Mouse (Mus musculus) midbrain, embryonic 11.5 days (tissue): ENCODE measurements around the gene Srl. TPM values are rescaled to one million over a fixed set of nuclear protein-coding genes. Genes with fewer than 3 reads are reported as not detected.

ENCODE experiments used
- ATAC-seq: fragments of 200-750 bp; cut with Nextera tagmentation; 2 replicates; pipeline ENCODE4 v1.8.0; 2017; ENCODE audit warnings: moderate TSS enrichment, moderate library complexity; ENCODE audit not compliant: low FRiP score
- DNase-seq: peaks from one replicate; pipeline ENCODE4 v3.0.0; 2015; ENCODE audit warnings: low spot score; ENCODE audit errors: missing footprints
- H3K27ac ChIP-seq: fragments of 300-500 bp; sonication (generic); 2 replicates; pipeline ENCODE4 v1.5.1; 2014; ENCODE audit warnings: low read depth, low read length
- H3K27me3 ChIP-seq: fragments of 300-500 bp; sonication (generic); 2 replicates; pipeline ENCODE4 v1.6.1; 2014; ENCODE audit warnings: mild to moderate bottlenecking, low read length, moderate library complexity, mixed read lengths; ENCODE audit not compliant: control insufficient read depth, insufficient read depth
- H3K36me3 ChIP-seq: fragments of 300-500 bp; sonication (generic); 2 replicates; pipeline ENCODE4 v1.6.1; 2014; ENCODE audit warnings: mild to moderate bottlenecking, low read length, moderate library complexity, mixed read lengths; ENCODE audit not compliant: control insufficient read depth, insufficient read depth
- H3K4me1 ChIP-seq: fragments of 300-500 bp; sonication (generic); 2 replicates; pipeline ENCODE4 v1.6.1; 2014; ENCODE audit warnings: low read length; ENCODE audit not compliant: control insufficient read depth, insufficient read depth
- H3K4me2 ChIP-seq: fragments of 300-500 bp; sonication (generic); 2 replicates; pipeline ENCODE4 v1.6.1; 2014; ENCODE audit warnings: mild to moderate bottlenecking, moderate library complexity
- H3K4me3 ChIP-seq: fragments of 300-500 bp; sonication (generic); 2 replicates; pipeline ENCODE4 v1.5.1; 2014; ENCODE audit warnings: low read depth, low read length
- H3K9ac ChIP-seq: fragments of 300-500 bp; sonication (generic); 2 replicates; pipeline ENCODE4 v1.6.1; 2014; ENCODE audit warnings: low read length
- H3K9me3 ChIP-seq: fragments of 300-500 bp; sonication (generic); 2 replicates; pipeline ENCODE4 v1.6.1; 2016; ENCODE audit warnings: low read length; ENCODE audit not compliant: control insufficient read depth
- WGBS: fragments of 180-500 bp; shearing (Covaris S2); extraction: QIAGEN DNeasy Blood & Tissue Kit; methylation state at CpG from one replicate; pipeline ENCODE4 v1.1.7; 2014; 5-methylcytosine and 5-hydroxymethylcytosine counted together
- polyA plus RNA-seq: library from polyadenylated mRNA; unstranded; fragments of >200 nt; fragmentation: Nextera tagmentation; extraction: Ambion mirVana; gene quantifications from 2 replicates; pipeline ENCODE4 v1.2.1, GENCODE M21; 2014

Gene Srl
- polyA plus RNA-seq, 1 experiment from 2014 or later, result 20.0 TPM

DNA sequence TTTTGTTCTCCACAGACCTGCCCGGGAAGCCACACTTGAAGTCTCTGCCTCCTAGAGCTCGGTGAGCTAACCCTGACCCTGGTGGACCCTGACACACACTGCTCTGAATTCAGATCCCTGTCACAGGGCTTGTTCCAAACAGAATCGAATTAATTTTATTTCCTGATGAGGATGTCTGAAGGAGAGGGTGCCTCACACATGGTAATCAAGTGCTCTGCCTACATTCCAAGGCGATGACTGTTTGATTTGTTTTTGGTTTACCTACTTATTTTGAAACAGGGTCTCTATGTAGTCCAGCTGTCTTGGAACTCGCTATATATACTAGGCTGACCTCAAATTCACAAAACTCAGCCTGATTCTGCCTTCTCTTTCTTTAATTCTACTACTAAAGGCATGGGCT lies 68.4 kb downstream of the Srl start:
- no peaks in the 10 kb centered on the region for H3K9me3 ChIP-seq
- H3K36me3 ChIP-seq, result no peaks in the 10 kb centered on the region
- no peak for ATAC-seq
- no peak overlapping the region for H3K27ac ChIP-seq
- no peak overlapping the region for H3K4me2 ChIP-seq
- H3K4me3 ChIP-seq, result no peak overlapping the region
- no peak for DNase-seq
- 69% methylated on average over 5 of the region's 5 CpGs for WGBS
- no peaks in the 10 kb centered on the region for H3K4me1 ChIP-seq
- H3K9ac ChIP-seq, result no peak overlapping the region
- H3K27me3 ChIP-seq, result no peaks in the 10 kb centered on the region

DNA sequence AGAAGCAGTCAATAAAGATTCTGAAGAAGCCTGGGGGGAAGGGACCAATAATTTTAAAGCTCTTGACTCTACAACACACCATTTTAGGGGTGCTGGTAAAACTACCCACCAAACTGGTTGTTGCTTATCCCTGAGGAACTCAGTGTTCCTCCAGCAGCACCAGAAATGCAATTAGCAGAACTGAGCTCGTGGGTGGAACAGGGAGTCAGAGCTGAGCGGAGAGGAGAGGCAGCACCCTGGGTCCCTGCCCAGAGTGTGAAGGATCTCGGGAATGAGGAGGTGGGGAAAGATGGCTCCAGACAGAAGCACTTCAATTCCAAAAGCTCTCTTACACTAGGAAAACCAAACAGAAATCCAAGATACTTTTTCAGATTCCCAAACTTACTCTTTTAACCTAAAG lies 68.9 kb downstream of the Srl start:
- Histone ChIP-seq H3K36me3 (no peaks in the 10 kb centered on the region), H3K9me3 (no peaks in the 10 kb centered on the region), H3K4me1 (no peaks in the 10 kb centered on the region), H3K27ac (no peak overlapping the region), H3K27me3 (no peaks in the 10 kb centered on the region), H3K9ac (no peak overlapping the region), H3K4me3 (no peak overlapping the region), H3K4me2 (no peak overlapping the region)
- 64% methylated on average over 3 of the region's 3 CpGs for WGBS
- ATAC-seq (no peak), DNase-seq (no peak)

DNA sequence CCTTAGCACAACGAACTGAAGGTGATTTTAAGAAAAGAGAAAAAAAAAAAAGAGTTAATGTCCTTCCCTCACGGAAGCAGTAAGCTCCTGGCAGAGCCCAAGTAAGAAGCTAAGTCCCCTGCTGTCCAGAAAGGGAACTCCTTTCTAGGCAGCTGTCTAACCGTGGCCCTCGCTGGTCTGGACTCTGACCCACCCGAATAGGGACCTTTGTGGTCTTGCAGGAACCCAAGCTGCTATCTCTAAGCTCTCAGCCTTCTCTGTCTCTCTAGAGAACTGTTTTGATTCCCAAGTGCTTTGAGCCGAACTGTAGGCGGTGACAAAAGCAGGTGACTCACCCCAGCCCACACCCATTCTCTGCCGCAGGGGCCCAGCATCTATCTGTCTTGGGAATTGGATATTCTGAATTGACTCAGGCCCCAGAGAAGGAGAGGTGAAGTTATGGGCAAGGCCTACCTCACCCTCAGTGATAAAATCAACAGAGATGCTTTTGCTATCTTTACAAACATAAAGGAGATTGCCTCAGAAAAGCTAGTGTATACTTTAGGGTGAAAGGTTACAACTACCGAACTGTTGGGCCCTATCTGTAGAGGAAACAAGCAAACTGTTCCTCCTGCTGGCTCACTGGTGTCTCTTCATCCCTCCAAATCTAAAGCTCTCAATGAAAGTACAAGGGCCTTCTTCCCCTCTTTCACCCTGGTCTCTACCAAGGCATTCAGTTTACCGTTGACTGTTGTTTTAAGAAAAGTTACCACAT lies 71.8 kb downstream of the Srl start:
- ATAC-seq (no peak), DNase-seq (no peak)
- H3K9me3 ChIP-seq, result no peaks in the 10 kb centered on the region
- H3K9ac ChIP-seq, result no peak overlapping the region
- no peaks in the 10 kb centered on the region for H3K27me3 ChIP-seq
- no peak overlapping the region for H3K27ac ChIP-seq
- no peaks in the 10 kb centered on the region for H3K36me3 ChIP-seq
- no peak overlapping the region for H3K4me3 ChIP-seq
- H3K4me2 ChIP-seq, result no peak overlapping the region
- WGBS, result 69% methylated on average over 10 of the region's 10 CpGs
- no peaks in the 10 kb centered on the region for H3K4me1 ChIP-seq

DNA sequence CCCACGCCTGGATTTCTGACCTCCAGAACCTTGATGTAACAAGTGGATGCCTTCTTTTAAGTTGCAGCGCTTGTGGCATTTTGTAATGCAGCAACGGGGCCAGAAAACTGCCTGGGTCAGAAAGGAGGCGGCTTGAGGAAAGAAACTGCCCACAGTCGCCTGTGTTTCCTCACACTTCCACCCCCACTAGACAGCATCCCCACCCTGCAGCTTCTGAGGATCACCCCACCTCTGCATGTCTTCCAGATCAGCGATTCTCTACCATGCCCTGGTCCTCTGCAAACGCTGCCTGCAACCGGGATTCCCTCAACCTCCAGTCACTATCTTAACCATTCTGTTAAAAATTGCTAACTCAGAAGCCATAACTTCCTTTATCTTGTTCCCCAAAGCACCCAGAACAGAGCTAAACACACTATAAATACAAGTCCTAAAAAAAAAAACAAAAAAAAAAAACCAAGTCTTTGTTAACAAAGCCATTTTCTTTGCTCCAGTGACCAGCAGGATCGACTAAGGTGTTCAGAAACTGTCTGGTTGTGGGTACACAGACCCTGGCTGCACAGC lies 77.0 kb downstream of the Srl start:
- 85% methylated on average over 9 of the region's 9 CpGs for WGBS

DNA sequence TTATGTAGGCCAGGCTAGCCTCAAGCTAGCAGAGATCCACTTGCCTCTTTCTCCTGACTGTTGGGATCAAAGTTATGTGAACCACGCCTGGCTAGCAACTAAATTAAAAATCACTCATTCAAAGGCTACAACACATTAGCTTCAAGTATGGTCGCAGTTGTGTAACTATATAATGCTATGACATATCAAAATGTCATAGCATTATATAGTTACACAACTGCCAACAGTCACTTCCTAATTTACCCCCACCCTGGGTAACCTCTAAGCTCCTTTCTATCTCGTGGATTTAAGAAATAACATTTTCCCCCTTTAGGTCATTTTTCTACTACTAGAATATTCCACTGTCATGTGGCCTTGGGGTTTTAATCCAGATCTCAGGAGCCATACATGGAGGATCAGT lies 83.7 kb downstream of the Srl start:
- no peaks in the 10 kb centered on the region for H3K36me3 ChIP-seq
- WGBS, result 79% methylated on average over 3 of the region's 3 CpGs

More for the DNA sequence above, 77.0 kb downstream of the Srl start:
- Histone ChIP-seq H3K27ac (no peak overlapping the region), H3K4me3 (no peak overlapping the region), H3K9ac (no peak overlapping the region), H3K4me2 (no peak overlapping the region), H3K4me1 (no peaks in the 10 kb centered on the region), H3K27me3 (no peaks in the 10 kb centered on the region), H3K9me3 (no peaks in the 10 kb centered on the region), H3K36me3 (no peaks in the 10 kb centered on the region)
- no peak for ATAC-seq
- no peak for DNase-seq

DNA sequence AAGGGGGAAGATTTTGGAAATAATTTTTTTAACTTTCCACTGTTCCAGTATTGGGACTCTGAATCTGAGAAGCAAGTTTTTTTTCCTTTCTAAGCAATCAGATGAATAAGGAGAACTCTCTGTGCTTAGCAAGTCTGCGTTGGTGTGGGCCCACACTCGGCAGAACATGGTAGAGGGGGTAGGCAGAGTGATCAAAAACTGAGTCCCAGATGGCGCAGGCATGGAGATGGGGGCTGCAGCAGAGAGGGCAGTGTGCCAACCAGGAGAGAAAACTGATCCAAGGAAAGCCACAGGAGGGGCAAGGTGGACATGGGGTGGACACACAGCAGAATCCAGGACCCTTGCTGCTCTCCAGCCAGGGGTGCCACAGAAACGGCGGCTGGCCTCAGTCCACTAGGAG lies 85.2 kb downstream of the Srl start:
- H3K27me3 ChIP-seq, result no peaks in the 10 kb centered on the region
- WGBS, result 90% methylated on average over 5 of the region's 5 CpGs

More for the DNA sequence above, 83.7 kb downstream of the Srl start:
- no peaks in the 10 kb centered on the region for H3K27me3 ChIP-seq
- H3K4me3 ChIP-seq, result no peak overlapping the region
- no peak overlapping the region for H3K4me2 ChIP-seq
- H3K9me3 ChIP-seq, result no peaks in the 10 kb centered on the region
- DNase-seq (no peak), ATAC-seq (no peak)
- no peak overlapping the region for H3K27ac ChIP-seq
- no peak overlapping the region for H3K9ac ChIP-seq
- no peaks in the 10 kb centered on the region for H3K4me1 ChIP-seq

DNA sequence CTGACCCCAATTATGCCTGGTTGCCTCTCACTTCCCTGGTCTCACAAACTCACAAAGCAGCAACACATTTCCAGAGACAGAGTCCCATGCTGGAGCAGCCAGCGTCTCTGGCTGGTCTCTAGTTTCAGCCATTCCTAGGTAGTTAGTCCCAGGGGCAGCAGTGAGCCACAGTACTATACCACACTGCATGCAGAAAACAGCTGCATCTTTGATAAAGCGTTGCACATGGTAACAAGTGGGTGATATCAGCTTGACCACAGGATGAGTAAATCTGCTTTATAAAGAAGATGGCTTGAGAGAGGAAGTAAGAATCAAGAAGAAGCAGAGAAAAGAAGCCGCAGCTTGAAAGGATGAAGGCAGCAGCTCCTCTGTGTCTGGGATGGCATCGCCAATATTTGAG lies 85.9 kb downstream of the Srl start:
- ATAC-seq (no peak), DNase-seq (no peak)
- H3K9ac ChIP-seq, result no peak overlapping the region
- H3K36me3 ChIP-seq, result no peaks in the 10 kb centered on the region
- no peaks in the 10 kb centered on the region for H3K4me1 ChIP-seq
- WGBS, result 90% methylated on average over 4 of the region's 4 CpGs
- H3K4me3 ChIP-seq, result no peak overlapping the region
- no peaks in the 10 kb centered on the region for H3K27me3 ChIP-seq
- no peak overlapping the region for H3K27ac ChIP-seq
- H3K4me2 ChIP-seq, result no peak overlapping the region
- H3K9me3 ChIP-seq, result no peaks in the 10 kb centered on the region

More for the DNA sequence above, 85.2 kb downstream of the Srl start:
- H3K4me3 ChIP-seq, result no peak overlapping the region
- no peak overlapping the region for H3K27ac ChIP-seq
- no peak for DNase-seq
- H3K9me3 ChIP-seq, result no peaks in the 10 kb centered on the region
- H3K9ac ChIP-seq, result no peak overlapping the region
- ATAC-seq, result no peak
- no peaks in the 10 kb centered on the region for H3K4me1 ChIP-seq
- H3K4me2 ChIP-seq, result no peak overlapping the region
- H3K36me3 ChIP-seq, result no peaks in the 10 kb centered on the region

DNA sequence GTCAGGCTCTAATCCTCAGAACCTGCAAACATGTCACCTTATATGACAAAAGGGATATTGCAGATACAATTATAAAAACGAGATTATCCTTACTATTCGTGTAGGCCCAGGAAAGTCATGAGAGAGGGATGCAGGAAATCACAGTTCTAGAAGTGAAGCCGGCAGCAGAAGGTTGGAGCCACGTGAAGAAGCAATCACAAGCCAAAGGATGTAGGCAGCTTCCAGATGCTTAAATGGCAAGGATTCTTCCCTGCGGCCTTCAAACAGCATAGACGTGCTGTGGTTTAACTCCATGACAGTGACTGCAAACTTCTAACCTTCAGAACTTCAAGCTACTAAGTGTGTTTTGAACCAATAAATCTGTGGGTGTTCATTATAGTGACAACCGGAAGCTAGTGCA lies 87.1 kb downstream of the Srl start:
- DNase-seq (no peak), ATAC-seq (no peak)
- 88% methylated on average over 7 of the region's 7 CpGs for WGBS
- H3K4me3 ChIP-seq, result no peak overlapping the region
- no peaks in the 10 kb centered on the region for H3K4me1 ChIP-seq
- H3K27me3 ChIP-seq, result no peaks in the 10 kb centered on the region
- no peak overlapping the region for H3K4me2 ChIP-seq
- H3K36me3 ChIP-seq, result no peaks in the 10 kb centered on the region
- H3K27ac ChIP-seq, result no peak overlapping the region
- no peaks in the 10 kb centered on the region for H3K9me3 ChIP-seq
- no peak overlapping the region for H3K9ac ChIP-seq

DNA sequence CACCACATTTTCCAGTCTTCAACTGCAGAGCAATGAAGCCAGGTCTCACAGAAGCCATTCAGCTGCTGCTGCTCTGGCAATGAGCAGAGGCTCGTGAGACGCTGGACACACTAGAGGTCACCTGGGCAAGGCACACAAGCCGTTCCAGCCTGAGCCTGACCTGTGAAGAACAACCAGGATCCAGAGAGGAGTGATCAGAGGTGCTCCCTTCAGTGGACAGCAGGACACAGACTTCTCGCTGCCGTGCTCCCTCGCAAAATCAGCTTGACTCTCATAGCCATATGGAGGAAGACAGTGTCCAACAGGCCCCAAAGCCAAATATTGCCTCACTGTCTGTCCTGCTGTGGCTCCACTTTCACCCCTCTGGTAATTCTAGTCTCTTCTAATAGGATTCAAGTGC lies 92.2 kb downstream of the Srl start:
- no peak overlapping the region for H3K9ac ChIP-seq
- no peaks in the 10 kb centered on the region for H3K9me3 ChIP-seq
- DNase-seq, result no peak
- no peak overlapping the region for H3K4me2 ChIP-seq
- no peak overlapping the region for H3K27ac ChIP-seq
- no peak for ATAC-seq
- H3K4me3 ChIP-seq, result no peak overlapping the region
- H3K36me3 ChIP-seq, result no peaks in the 10 kb centered on the region
- H3K4me1 ChIP-seq, result no peaks in the 10 kb centered on the region
- 92% methylated on average over 6 of the region's 6 CpGs for WGBS
- H3K27me3 ChIP-seq, result no peaks in the 10 kb centered on the region
